Mouse (Mus musculus): ENCODE data around the gene Mtx1. TPM values are rescaled to one million over a fixed set of nuclear protein-coding genes. Genes with fewer than 3 reads are reported as not detected.
"Not testable (repeated sequence)": the region's sequence is repeated elsewhere in the genome, so short reads cannot be mapped to it uniquely, and the experiment has no call there.

Mtx1 gene
- polyA plus RNA-seq, 1 experiment from 2014 or later, result 208 TPM

- Histone ChIP-seq H3K9ac (replicated peaks; ENCODE audit: low read length) (no peak overlapping the region; the same call in 1 of the 2 replicates), H3K4me1 (ENCODE audit: control insufficient read depth, insufficient read depth, low read length) (peaks cover 2% of the 10 kb centered on the region; the same call in 1 of the 2 replicates), H3K4me2 (ENCODE audit: low read depth, low read length) (no peak overlapping the region; the same call in 1 of the 2 replicates), H3K9me3 (replicated peaks; ENCODE audit: control insufficient read depth, low read length) (no peaks in the 10 kb centered on the region), H3K36me3 (replicated peaks; ENCODE audit: control insufficient read depth, insufficient read depth, low read depth, low read length) (peaks cover 6% of the 10 kb centered on the region), H3K4me3 (ENCODE audit: low read depth, low read length) (peak overlapping the region; percentile 78), H3K27ac (replicated peaks; ENCODE audit: low read depth, low read length) (no peak overlapping the region), H3K27me3 (ENCODE audit: control insufficient read depth, insufficient read depth, low read length) (no peaks in the 10 kb centered on the region; the same call in 1 of the 2 replicates)
- 77% methylated on average over 5 of the region's 5 CpGs for WGBS
- DNase-seq (ENCODE audit: low spot score) (no peak), ATAC-seq (replicated peaks; ENCODE audit: insufficient number of reproducible peaks, low FRiP score, low TSS enrichment, low read depth) (no peak)
Observed at GRCm38 (mm10) chr3:89163643-89164245, 63.1 kb downstream of the Mtx1 start.

- no peak overlapping the region for H3K4me3 ChIP-seq (ENCODE audit: low read depth, low read length)
- no peaks in the 10 kb centered on the region; the same call in 1 of the 2 replicates for H3K27me3 ChIP-seq (ENCODE audit: control insufficient read depth, insufficient read depth, low read length)
- peaks cover 4% of the 10 kb centered on the region for H3K36me3 ChIP-seq (replicated peaks; ENCODE audit: control insufficient read depth, insufficient read depth, low read depth, low read length)
- no peak for DNase-seq (ENCODE audit: low spot score)
- H3K4me1 ChIP-seq (ENCODE audit: control insufficient read depth, insufficient read depth, low read length), result peaks cover 2% of the 10 kb centered on the region; the same call in 1 of the 2 replicates
- no peak overlapping the region for H3K4me2 ChIP-seq (ENCODE audit: low read depth, low read length)
- ATAC-seq (replicated peaks; ENCODE audit: insufficient number of reproducible peaks, low FRiP score, low TSS enrichment, low read depth), result no peak
- H3K9ac ChIP-seq (replicated peaks; ENCODE audit: low read length), result no peak overlapping the region
- no peaks in the 10 kb centered on the region for H3K9me3 ChIP-seq (replicated peaks; ENCODE audit: control insufficient read depth, low read length)
- 65% methylated on average over 1 of the region's 1 CpGs for WGBS
- no peak overlapping the region for H3K27ac ChIP-seq (replicated peaks; ENCODE audit: low read depth, low read length)
Observed at GRCm38 (mm10) chr3:89163123-89163522, 63.8 kb downstream of the Mtx1 start.

- Histone ChIP-seq H3K4me2 (ENCODE audit: low read depth, low read length) (no peak overlapping the region), H3K27ac (replicated peaks; ENCODE audit: low read depth, low read length) (no peak overlapping the region), H3K4me1 (ENCODE audit: control insufficient read depth, insufficient read depth, low read length) (peaks cover 2% of the 10 kb centered on the region; the same call in 1 of the 2 replicates), H3K4me3 (ENCODE audit: low read depth, low read length) (no peak overlapping the region), H3K9ac (replicated peaks; ENCODE audit: low read length) (no peak overlapping the region), H3K9me3 (replicated peaks; ENCODE audit: control insufficient read depth, low read length) (no peaks in the 10 kb centered on the region), H3K27me3 (ENCODE audit: control insufficient read depth, insufficient read depth, low read length) (no peaks in the 10 kb centered on the region; the same call in 1 of the 2 replicates), H3K36me3 (replicated peaks; ENCODE audit: control insufficient read depth, insufficient read depth, low read depth, low read length) (no peaks in the 10 kb centered on the region)
- no peak for ATAC-seq (replicated peaks; ENCODE audit: insufficient number of reproducible peaks, low FRiP score, low TSS enrichment, low read depth)
- no peak for DNase-seq (ENCODE audit: low spot score)
- 80% methylated on average over 4 of the region's 4 CpGs for WGBS
Observed at GRCm38 (mm10) chr3:89161786-89162185, 65.1 kb downstream of the Mtx1 start.

- H3K36me3 ChIP-seq (replicated peaks; ENCODE audit: control insufficient read depth, insufficient read depth, low read depth, low read length); H3K27ac ChIP-seq (replicated peaks; ENCODE audit: low read depth, low read length); H3K9me3 ChIP-seq (replicated peaks; ENCODE audit: control insufficient read depth, low read length); H3K4me3 ChIP-seq (ENCODE audit: low read depth, low read length); H3K4me2 ChIP-seq (ENCODE audit: low read depth, low read length); H3K27me3 ChIP-seq (ENCODE audit: control insufficient read depth, insufficient read depth, low read length); DNase-seq (ENCODE audit: low spot score); H3K4me1 ChIP-seq (ENCODE audit: control insufficient read depth, insufficient read depth, low read length); H3K9ac ChIP-seq (replicated peaks; ENCODE audit: low read length); ATAC-seq (replicated peaks; ENCODE audit: insufficient number of reproducible peaks, low FRiP score, low TSS enrichment, low read depth): not testable (repeated sequence)
Observed at GRCm38 (mm10) chr3:89161207-89161606, 65.7 kb downstream of the Mtx1 start.

GRCm38 (mm10) chr3:89159616-89160344 lies 67.1 kb downstream of the Mtx1 start, which contains the start of gene Hcn3:
Gene Hcn3 (minus strand): TSS chr3:89160196.
- Histone ChIP-seq H3K36me3 (replicated peaks; ENCODE audit: control insufficient read depth, insufficient read depth, low read depth, low read length) (no peaks in the 10 kb centered on the region), H3K9me3 (replicated peaks; ENCODE audit: control insufficient read depth, low read length) (no peaks in the 10 kb centered on the region), H3K27me3 (ENCODE audit: control insufficient read depth, insufficient read depth, low read length) (no peaks in the 10 kb centered on the region; the same call in 1 of the 2 replicates), H3K4me3 (ENCODE audit: low read depth, low read length) (peak within 1 kb of the TSS; percentile 50), H3K4me2 (ENCODE audit: low read depth, low read length) (peak within 1 kb of the TSS; percentile 94), H3K9ac (replicated peaks; ENCODE audit: low read length) (peak within 1 kb of the TSS; percentile 55), H3K27ac (replicated peaks; ENCODE audit: low read depth, low read length) (no peak within 1 kb of the TSS), H3K4me1 (ENCODE audit: control insufficient read depth, insufficient read depth, low read length) (no peaks in the 10 kb centered on the region)
- DNase-seq (ENCODE audit: low spot score) (peak; percentile 83), ATAC-seq (replicated peaks; ENCODE audit: insufficient number of reproducible peaks, low FRiP score, low TSS enrichment, low read depth) (peak; percentile 77)
- under 1% methylated on average over 44 of the region's 66 CpGs for WGBS

- 2% methylated on average over 13 of the region's 13 CpGs for WGBS
- 0 out of 2 replicates have a peak, but pooled peaks have one; percentile 16 for ATAC-seq (replicated peaks; ENCODE audit: insufficient number of reproducible peaks, low FRiP score, low TSS enrichment, low read depth)
Observed at GRCm38 (mm10) chr3:89159211-89159610, 67.7 kb downstream of the Mtx1 start.

More at GRCm38 (mm10) chr3:89159211-89159610, 67.7 kb downstream of the Mtx1 start:
- Histone ChIP-seq H3K9me3 (replicated peaks; ENCODE audit: control insufficient read depth, low read length) (no peaks in the 10 kb centered on the region), H3K4me3 (ENCODE audit: low read depth, low read length) (peak overlapping the region; percentile 50), H3K27ac (replicated peaks; ENCODE audit: low read depth, low read length) (no peak overlapping the region), H3K36me3 (replicated peaks; ENCODE audit: control insufficient read depth, insufficient read depth, low read depth, low read length) (no peaks in the 10 kb centered on the region), H3K9ac (replicated peaks; ENCODE audit: low read length) (no peak overlapping the region), H3K4me1 (ENCODE audit: control insufficient read depth, insufficient read depth, low read length) (no peaks in the 10 kb centered on the region), H3K27me3 (ENCODE audit: control insufficient read depth, insufficient read depth, low read length) (no peaks in the 10 kb centered on the region), H3K4me2 (ENCODE audit: low read depth, low read length) (peak overlapping the region; percentile 94)
- DNase-seq (ENCODE audit: low spot score), result peak; percentile 79

MicroRNAs within 50 kb of the gene (microRNA counts, 519-probe panel; counts per million panel counts)
- 3,553 counts per million, percentile 52 among the panel's probes with 10 or more counts for microRNA mmu-miR-92b

Small RNA genes within 50 kb of the gene (microRNA-seq; reads per million reads assigned to microRNA genes)
- gene Mir92b (ENCODE audit: borderline number of aligned reads), result 2,864 reads per million, percentile 82 among the genes with 10 or more reads in this experiment

Other genes with a start within 250 kb of the Mtx1 start
- gene Rusc1, start 133.8 kb downstream of the Mtx1 start, polyA plus RNA-seq (2014; fragmentation: Nextera tagmentation; extraction: Ambion mirVana), result 14.4 and 18.0 TPM in 2 replicates
- not detected in 2 replicates for gene Gm43738, start 126.0 kb downstream of the Mtx1 start, polyA plus RNA-seq (2014; fragmentation: Nextera tagmentation; extraction: Ambion mirVana)
- gene Fdps, start 125.1 kb downstream of the Mtx1 start, polyA plus RNA-seq (2014; fragmentation: Nextera tagmentation; extraction: Ambion mirVana), result 299 and 334 TPM in 2 replicates
- gene Pklr, start 90.9 kb downstream of the Mtx1 start, polyA plus RNA-seq (2014; fragmentation: Nextera tagmentation; extraction: Ambion mirVana), result 1.5 and 2.0 TPM in 2 replicates
- 1.2 and 2.4 TPM in 2 replicates for gene Hcn3, start 66.9 kb downstream of the Mtx1 start, polyA plus RNA-seq (2014; fragmentation: Nextera tagmentation; extraction: Ambion mirVana)
- 28.2 and 28.5 TPM in 2 replicates for gene Clk2, start 62.3 kb downstream of the Mtx1 start, polyA plus RNA-seq (2014; fragmentation: Nextera tagmentation; extraction: Ambion mirVana)
- 80.5 and 91.1 TPM in 2 replicates for gene Scamp3, start 49.6 kb downstream of the Mtx1 start, polyA plus RNA-seq (2014; fragmentation: Nextera tagmentation; extraction: Ambion mirVana)
- gene Fam189b, start 43.9 kb downstream of the Mtx1 start, polyA plus RNA-seq (2014; fragmentation: Nextera tagmentation; extraction: Ambion mirVana), result 15.3 and 19.4 TPM in 2 replicates
- gene Gba, start 24.2 kb downstream of the Mtx1 start, polyA plus RNA-seq (2014; fragmentation: Nextera tagmentation; extraction: Ambion mirVana), result 34.6 TPM in 2 replicates
- 24.4 and 26.0 TPM in 2 replicates for gene Thbs3, start 11.9 kb downstream of the Mtx1 start, polyA plus RNA-seq (2014; fragmentation: Nextera tagmentation; extraction: Ambion mirVana)
- gene Muc1, start 2.0 kb upstream of the Mtx1 start, polyA plus RNA-seq (2014; fragmentation: Nextera tagmentation; extraction: Ambion mirVana), result 0.90 and 1.3 TPM in 2 replicates
- gene Krtcap2, start 18.9 kb upstream of the Mtx1 start, polyA plus RNA-seq (2014; fragmentation: Nextera tagmentation; extraction: Ambion mirVana), result 287 and 288 TPM in 2 replicates
- gene Trim46, start 19.2 kb upstream of the Mtx1 start, polyA plus RNA-seq (2014; fragmentation: Nextera tagmentation; extraction: Ambion mirVana), result 3.0 and 4.5 TPM in 2 replicates
- 82.4 and 87.9 TPM in 2 replicates for gene Dpm3, start 32.3 kb upstream of the Mtx1 start, polyA plus RNA-seq (2014; fragmentation: Nextera tagmentation; extraction: Ambion mirVana)
- 39.8 and 45.7 TPM in 2 replicates for gene Slc50a1, start 43.5 kb upstream of the Mtx1 start, polyA plus RNA-seq (2014; fragmentation: Nextera tagmentation; extraction: Ambion mirVana)
- gene Efna1, start 54.1 kb upstream of the Mtx1 start, polyA plus RNA-seq (2014; fragmentation: Nextera tagmentation; extraction: Ambion mirVana), result 26.9 and 30.2 TPM in 2 replicates
- gene Efna3, start 95.9 kb upstream of the Mtx1 start, polyA plus RNA-seq (2014; fragmentation: Nextera tagmentation; extraction: Ambion mirVana), result 6.6 and 8.3 TPM in 2 replicates
- gene Efna4, start 110.9 kb upstream of the Mtx1 start, polyA plus RNA-seq (2014; fragmentation: Nextera tagmentation; extraction: Ambion mirVana), result 39.1 and 39.5 TPM in 2 replicates
- 17.8 and 17.9 TPM in 2 replicates for gene Adam15, start 122.9 kb upstream of the Mtx1 start, polyA plus RNA-seq (2014; fragmentation: Nextera tagmentation; extraction: Ambion mirVana)
- gene Dcst2, start 134.9 kb upstream of the Mtx1 start, polyA plus RNA-seq (2014; fragmentation: Nextera tagmentation; extraction: Ambion mirVana), result 0.32 TPM in 1 of 2 replicates, not detected in the other
- gene Dcst1, start 138.2 kb upstream of the Mtx1 start, polyA plus RNA-seq (2014; fragmentation: Nextera tagmentation; extraction: Ambion mirVana), result 0.21 TPM in 1 of 2 replicates, not detected in the other
- gene Zbtb7b, start 167.7 kb upstream of the Mtx1 start, polyA plus RNA-seq (2014; fragmentation: Nextera tagmentation; extraction: Ambion mirVana), result 0.49 and 1.1 TPM in 2 replicates
- gene Lenep, start 175.7 kb upstream of the Mtx1 start, polyA plus RNA-seq (2014; fragmentation: Nextera tagmentation; extraction: Ambion mirVana), result 0.80 TPM in 1 of 2 replicates, not detected in the other
- 23.8 and 24.4 TPM in 2 replicates for gene Flad1, start 184.8 kb upstream of the Mtx1 start, polyA plus RNA-seq (2014; fragmentation: Nextera tagmentation; extraction: Ambion mirVana)
- 648 and 668 TPM in 2 replicates for gene Cks1b, start 191.3 kb upstream of the Mtx1 start, polyA plus RNA-seq (2014; fragmentation: Nextera tagmentation; extraction: Ambion mirVana)
- 43.6 and 53.0 TPM in 2 replicates for gene Shc1, start 191.4 kb upstream of the Mtx1 start, polyA plus RNA-seq (2014; fragmentation: Nextera tagmentation; extraction: Ambion mirVana)
- gene Pygo2, start 203.1 kb upstream of the Mtx1 start, polyA plus RNA-seq (2014; fragmentation: Nextera tagmentation; extraction: Ambion mirVana), result 55.8 and 56.5 TPM in 2 replicates
- gene Pbxip1, start 209.6 kb upstream of the Mtx1 start, polyA plus RNA-seq (2014; fragmentation: Nextera tagmentation; extraction: Ambion mirVana), result 9.1 and 10.8 TPM in 2 replicates
- gene Pmvk, start 227.5 kb upstream of the Mtx1 start, polyA plus RNA-seq (2014; fragmentation: Nextera tagmentation; extraction: Ambion mirVana), result 57.3 and 58.9 TPM in 2 replicates